Mouse (Mus musculus) forebrain, embryonic 10.5 days (tissue): ENCODE results near the gene Pglyrp4. TPM values are rescaled to one million over a fixed set of nuclear protein-coding genes. Genes with fewer than 3 reads are reported as not detected.
A peak's percentile ranks its signal among the peaks of the same experiment; 100 is the strongest.
"Not testable (repeated sequence)": the region's sequence is repeated elsewhere in the genome, so short reads cannot be mapped to it uniquely, and the experiment has no call there.

Experiments used
- DNase-seq: peaks from one replicate; pipeline ENCODE4 v3.0.0-alpha.2; 2017; ENCODE audit warnings: low spot score; ENCODE audit errors: extremely low spot score
- H3K27ac ChIP-seq: fragments of 300-500 bp; sonication (generic); 2 replicates; pipeline ENCODE4 v1.5.1; 2016; ENCODE audit warnings: mild to moderate bottlenecking
- H3K27me3 ChIP-seq: fragments of 300-500 bp; sonication (generic); 2 replicates; pipeline ENCODE4 v1.6.1; 2016; ENCODE audit warnings: mild to moderate bottlenecking; ENCODE audit not compliant: poor library complexity, severe bottlenecking
- H3K36me3 ChIP-seq: fragments of 300-500 bp; sonication (generic); replicated peaks from 2 replicates; pipeline ENCODE4 v1.6.1; 2016; ENCODE audit warnings: mild to moderate bottlenecking, moderate library complexity
- H3K4me1 ChIP-seq: fragments of 300-500 bp; sonication (generic); 2 replicates; pipeline ENCODE4 v1.6.1; 2016
- H3K4me3 ChIP-seq: fragments of 300-500 bp; sonication (generic); 2 replicates; pipeline ENCODE4 v1.5.1; 2016; ENCODE audit warnings: mild to moderate bottlenecking, moderate library complexity
- H3K9me3 ChIP-seq: fragments of 300-500 bp; sonication (generic); 2 replicates; pipeline ENCODE4 v1.6.1; 2016; ENCODE audit warnings: mild to moderate bottlenecking, moderate library complexity
- WGBS: fragments of 180-500 bp; shearing (Covaris S2); methylation state at CpG from one replicate; pipeline ENCODE4 v1.1.7; 2016; 5-methylcytosine and 5-hydroxymethylcytosine counted together
- polyA plus RNA-seq: library from polyadenylated mRNA; unstranded; fragments of >200 nt; fragmentation: Nextera tagmentation; extraction: Ambion mirVana; gene quantifications from 2 replicates; pipeline ENCODE4 v1.2.1, GENCODE M21; 2016

The Pglyrp4 gene
- not detected in 2 replicates for polyA plus RNA-seq

GRCm38 (mm10) chr3:90726606-90727005, at the start of gene Pglyrp4:
TSS of gene Pglyrp4 (plus strand) at chr3:90726906.
- Histone ChIP-seq H3K4me1 (no peaks in the 10 kb centered on the region), H3K27ac (no peak within 1 kb of the TSS), H3K36me3 (no peaks in the 10 kb centered on the region), H3K4me3 (no peak within 1 kb of the TSS), H3K9me3 (no peaks in the 10 kb centered on the region), H3K27me3 (no peaks in the 10 kb centered on the region)
- no peak for DNase-seq
- WGBS, result 90% methylated on average over 3 of the region's 3 CpGs

GRCm38 (mm10) chr3:90678656-90679055, 48.0 kb upstream of the Pglyrp4 start:
- Histone ChIP-seq H3K36me3 (no peaks in the 10 kb centered on the region), H3K9me3 (no peaks in the 10 kb centered on the region), H3K4me3 (no peak overlapping the region), H3K27me3 (no peaks in the 10 kb centered on the region), H3K27ac (no peak overlapping the region), H3K4me1 (no peaks in the 10 kb centered on the region)
- no peak for DNase-seq
- 69% methylated on average over 3 of the region's 3 CpGs for WGBS

- WGBS, result 90% methylated on average over 3 of the region's 3 CpGs
- H3K36me3 ChIP-seq, result no peaks in the 10 kb centered on the region
- no peak overlapping the region for H3K27ac ChIP-seq
Observed at GRCm38 (mm10) chr3:90683929-90684328, 42.8 kb upstream of the Pglyrp4 start.

GRCm38 (mm10) chr3:90686835-90687234, 39.9 kb upstream of the Pglyrp4 start:
- H3K9me3 ChIP-seq, result no peaks in the 10 kb centered on the region
- H3K27ac ChIP-seq, result no peak overlapping the region
- no peak for DNase-seq
- no peaks in the 10 kb centered on the region for H3K27me3 ChIP-seq
- no peak overlapping the region for H3K4me3 ChIP-seq
- WGBS, result 87% methylated on average over 2 of the region's 2 CpGs
- no peaks in the 10 kb centered on the region for H3K4me1 ChIP-seq
- H3K36me3 ChIP-seq, result no peaks in the 10 kb centered on the region

More at GRCm38 (mm10) chr3:90683929-90684328, 42.8 kb upstream of the Pglyrp4 start:
- H3K4me1 ChIP-seq, result no peaks in the 10 kb centered on the region
- no peak overlapping the region for H3K4me3 ChIP-seq
- H3K27me3 ChIP-seq, result no peaks in the 10 kb centered on the region
- no peaks in the 10 kb centered on the region for H3K9me3 ChIP-seq
- no peak for DNase-seq

DNA sequence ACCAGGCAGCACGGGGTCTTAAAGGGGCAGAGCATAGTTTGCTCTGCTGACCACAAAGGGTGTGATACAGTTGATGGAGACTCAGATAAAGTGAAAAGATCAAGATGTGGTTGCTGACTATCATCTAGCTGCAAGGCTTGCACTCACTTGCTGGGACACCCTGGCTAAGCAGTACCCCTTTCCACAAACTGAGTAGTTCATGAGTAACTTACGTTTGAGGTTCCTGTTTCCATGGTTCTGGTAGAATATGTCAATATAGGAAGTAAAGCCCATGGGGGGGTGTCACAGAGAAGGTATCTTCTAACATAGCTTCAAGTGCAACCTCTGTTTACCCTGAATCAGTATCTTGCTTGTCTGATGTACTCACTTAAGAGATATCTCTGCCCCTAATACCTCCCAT, 33.2 kb upstream of the Pglyrp4 start:
- WGBS, result 87% methylated on average over 2 of the region's 2 CpGs
- Histone ChIP-seq H3K27me3 (no peaks in the 10 kb centered on the region), H3K9me3 (no peaks in the 10 kb centered on the region), H3K27ac (no peak overlapping the region), H3K4me3 (no peak overlapping the region), H3K36me3 (no peaks in the 10 kb centered on the region), H3K4me1 (no peaks in the 10 kb centered on the region)
- DNase-seq, result no peak

DNA sequence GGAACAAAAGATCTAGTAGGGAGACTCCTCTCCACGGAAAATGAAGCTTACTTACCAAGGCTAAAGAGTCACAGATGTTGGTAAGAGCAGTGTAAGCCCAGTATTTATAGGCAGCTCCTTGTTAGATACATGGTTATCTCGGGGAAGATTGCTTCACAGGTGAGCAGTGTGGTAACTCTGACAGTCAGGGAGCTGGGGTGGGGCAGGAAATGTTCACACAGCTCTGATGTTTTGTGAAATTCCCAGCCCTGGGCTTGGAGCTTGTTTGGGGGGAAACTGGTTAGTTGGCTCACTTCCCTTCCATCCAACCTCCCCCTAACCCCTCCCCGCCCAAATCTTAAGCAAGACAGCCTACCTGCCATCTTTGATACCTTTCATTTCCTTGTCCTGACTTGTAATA, 31.1 kb upstream of the Pglyrp4 start, which contains the start of gene S100a9:
TSS of gene S100a9 (minus strand) at position 109 of the 400 bp plus-strand sequence.
- no peaks in the 10 kb centered on the region for H3K4me1 ChIP-seq
- H3K9me3 ChIP-seq, result no peaks in the 10 kb centered on the region
- no peaks in the 10 kb centered on the region for H3K27me3 ChIP-seq
- no peak within 1 kb of the TSS for H3K27ac ChIP-seq
- H3K4me3 ChIP-seq, result no peak within 1 kb of the TSS
- 73% methylated on average over 3 of the region's 3 CpGs for WGBS
- no peak for DNase-seq
- H3K36me3 ChIP-seq, result no peaks in the 10 kb centered on the region

DNA sequence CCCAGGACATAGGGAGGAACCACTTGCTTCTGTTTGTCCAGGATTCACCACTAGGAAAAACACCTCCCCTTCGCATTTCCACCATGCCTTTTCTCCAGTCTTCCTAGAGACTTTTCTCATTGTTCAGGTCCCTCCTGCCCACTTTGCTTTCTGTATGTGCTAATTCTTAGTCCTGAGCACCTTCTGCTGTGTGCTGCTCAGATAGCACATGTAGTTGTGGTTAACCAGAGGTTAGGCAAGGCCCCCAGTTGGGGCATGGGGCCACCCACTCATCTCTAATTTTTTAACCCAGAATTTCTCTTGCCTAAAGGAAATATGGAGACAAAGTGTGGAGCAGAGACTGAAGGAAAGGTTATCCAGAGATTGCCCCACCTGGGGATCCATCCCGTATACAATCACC, 24.5 kb upstream of the Pglyrp4 start:
- Histone ChIP-seq H3K27ac (no peak overlapping the region), H3K27me3 (no peaks in the 10 kb centered on the region), H3K36me3 (no peaks in the 10 kb centered on the region), H3K4me3 (no peak overlapping the region), H3K4me1 (no peaks in the 10 kb centered on the region), H3K9me3 (no peaks in the 10 kb centered on the region)
- DNase-seq, result no peak
- WGBS, result 89% methylated on average over 2 of the region's 2 CpGs

- Histone ChIP-seq H3K4me3 (no peak overlapping the region), H3K27ac (no peak overlapping the region), H3K4me1 (no peaks in the 10 kb centered on the region), H3K9me3 (no peaks in the 10 kb centered on the region), H3K27me3 (no peaks in the 10 kb centered on the region), H3K36me3 (no peaks in the 10 kb centered on the region)
- DNase-seq, result no peak
- WGBS, result 31% methylated on average over 4 of the region's 4 CpGs
Observed at GRCm38 (mm10) chr3:90708523-90709202, 18.0 kb upstream of the Pglyrp4 start.

DNA sequence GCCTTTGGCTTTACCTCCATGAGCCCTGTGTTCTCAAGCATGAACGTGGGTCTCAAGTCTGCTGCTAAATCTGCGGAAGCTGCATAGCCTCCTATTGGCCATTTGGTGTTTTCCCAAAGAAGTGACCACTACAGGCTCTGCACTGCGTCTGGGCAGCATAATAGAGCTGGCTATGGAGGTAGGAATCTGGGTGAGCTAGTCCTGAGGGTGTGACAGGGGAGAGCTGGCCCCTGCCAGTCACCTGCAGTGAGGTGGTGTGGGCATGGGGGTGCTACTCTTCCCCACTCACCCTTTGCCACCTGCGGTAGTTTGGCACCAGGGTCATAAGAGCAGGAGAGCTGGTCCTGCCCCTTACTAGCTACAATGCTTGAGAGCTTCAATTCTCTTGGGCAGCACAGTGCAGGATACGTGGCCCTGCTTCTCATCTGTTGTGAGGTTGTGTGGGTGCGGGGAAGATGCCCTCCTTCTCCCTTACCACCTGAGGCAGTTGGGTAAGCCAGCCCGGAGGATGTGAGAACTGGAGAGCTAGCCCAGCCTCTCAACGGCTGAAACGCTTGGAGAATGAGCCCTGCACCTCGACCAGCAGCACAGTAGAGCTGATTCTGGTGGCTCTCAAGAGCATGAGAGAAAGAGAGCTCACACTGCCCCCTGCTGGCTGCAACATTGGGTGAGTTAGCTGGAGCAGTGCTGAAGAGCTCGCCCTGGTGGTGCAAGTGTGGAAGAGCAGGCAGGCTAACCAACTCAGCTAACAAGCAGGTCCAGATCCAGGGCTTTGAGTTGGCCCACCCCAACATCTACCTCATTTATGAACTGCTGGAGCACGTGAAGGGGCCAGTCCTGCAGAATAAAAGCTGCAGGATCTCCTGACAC, 16.9 kb upstream of the Pglyrp4 start:
- Histone ChIP-seq H3K27ac (no peak overlapping the region), H3K4me3 (no peak overlapping the region), H3K4me1 (no peaks in the 10 kb centered on the region), H3K36me3 (no peaks in the 10 kb centered on the region), H3K9me3 (no peaks in the 10 kb centered on the region), H3K27me3 (no peaks in the 10 kb centered on the region)
- peak; percentile 80 for DNase-seq
- WGBS, result 52% methylated on average over 12 of the region's 12 CpGs

DNA sequence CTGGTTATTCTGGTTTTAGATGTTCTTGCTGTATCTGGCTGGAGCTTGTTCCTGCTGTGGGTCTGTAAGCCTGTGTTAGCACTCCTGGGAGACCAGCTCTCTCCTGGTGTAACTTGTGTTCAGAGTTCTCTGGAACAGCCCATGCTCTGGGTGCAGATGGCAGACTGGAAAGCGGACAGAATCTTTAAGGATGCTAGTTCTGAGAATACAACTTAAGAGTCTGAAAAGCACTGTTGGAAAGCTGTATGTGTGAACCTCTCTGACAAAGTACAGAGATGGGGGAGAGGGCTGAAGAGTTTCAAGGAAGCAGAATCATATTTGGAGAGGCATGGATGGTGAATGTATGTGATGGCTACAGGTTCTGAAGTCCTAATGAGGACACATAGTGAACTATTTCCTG, 23.0 kb downstream of the Pglyrp4 start:
- H3K4me3 ChIP-seq, result no peak overlapping the region
- no peak for DNase-seq
- 86% methylated on average over 1 of the region's 1 CpGs for WGBS

DNA sequence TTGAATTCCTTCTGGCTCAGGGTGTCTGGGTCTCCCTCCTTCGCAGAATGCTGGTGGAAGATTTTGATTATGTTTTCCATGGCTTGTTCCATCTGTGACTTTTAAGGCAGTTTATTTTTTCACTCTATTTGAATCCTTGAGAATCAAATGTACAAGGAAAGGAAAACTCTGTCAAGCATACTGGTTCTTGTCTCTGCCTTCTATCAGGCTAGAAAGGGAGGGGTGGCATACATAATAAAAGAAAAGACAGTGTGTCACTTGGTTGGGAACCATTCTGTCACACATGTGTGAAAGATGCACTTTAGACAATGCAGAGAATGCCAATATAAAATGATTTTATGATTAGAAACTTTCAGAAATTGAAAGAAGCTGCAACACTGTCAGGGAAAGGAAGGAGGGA, 51.1 kb downstream of the Pglyrp4 start, which contains the start of gene Gm5849:
TSS of gene Gm5849 (minus strand) at position 101 of the 400 bp plus-strand sequence.
- not testable (repeated sequence) for H3K27ac ChIP-seq, H3K4me1 ChIP-seq, H3K27me3 ChIP-seq, H3K36me3 ChIP-seq, H3K4me3 ChIP-seq, H3K9me3 ChIP-seq, DNase-seq
- WGBS, result 83% methylated on average over 1 of the region's 1 CpGs

More for the DNA sequence above, 23.0 kb downstream of the Pglyrp4 start:
- Histone ChIP-seq H3K4me1 (no peaks in the 10 kb centered on the region), H3K27ac (no peak overlapping the region), H3K27me3 (no peaks in the 10 kb centered on the region), H3K36me3 (no peaks in the 10 kb centered on the region), H3K9me3 (no peaks in the 10 kb centered on the region)
